Mouse (Mus musculus): ENCODE results near the gene Otulinl. TPM values are rescaled to one million over a fixed set of nuclear protein-coding genes. Genes with fewer than 3 reads are reported as not detected.
"Not testable (repeated sequence)": the region's sequence is repeated elsewhere in the genome, so short reads cannot be mapped to it uniquely, and the experiment has no call there.

Gene Otulinl
- polyA plus RNA-seq (2012; fragmentation: generic; extraction: Trizol), result 0.06 TPM

DNA sequence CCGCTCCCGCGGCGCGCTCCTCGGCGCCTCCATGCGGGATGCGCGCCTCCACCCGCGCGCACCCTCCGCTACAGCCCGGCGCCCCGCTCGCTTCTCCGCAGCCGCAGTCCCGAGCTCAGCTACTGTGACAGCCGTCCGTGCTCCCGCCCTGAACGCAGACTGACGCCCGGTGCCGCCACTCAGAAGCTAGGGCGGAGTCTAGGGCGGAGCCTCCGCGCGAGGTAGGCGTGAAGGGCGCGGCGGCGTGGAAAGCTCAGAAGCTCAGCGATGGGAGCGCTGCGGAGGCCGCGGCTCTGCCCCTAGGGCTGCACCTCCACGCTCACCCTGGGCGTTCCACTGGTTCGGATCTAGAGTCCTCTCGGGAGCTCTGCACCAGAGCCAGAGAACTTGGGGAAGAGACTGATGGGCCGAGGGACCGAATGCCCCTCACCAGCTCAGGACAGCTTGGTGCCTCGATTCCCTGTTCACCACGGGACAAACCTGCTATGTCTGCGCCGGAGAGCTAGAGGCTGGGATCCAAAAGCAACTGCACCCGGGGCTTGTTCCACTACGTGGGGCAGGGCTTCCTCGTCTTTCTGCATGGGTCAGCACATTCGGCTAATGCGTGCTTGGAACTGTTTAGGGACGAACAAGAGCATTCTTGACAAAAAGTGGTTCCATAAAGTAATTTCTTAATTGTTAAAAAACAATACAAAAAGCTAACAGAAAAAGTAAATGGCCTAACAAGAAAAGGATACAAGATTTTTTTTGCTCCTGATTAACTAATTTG lies at the start of gene Otulinl:
TSS of gene Otulinl (minus strand) at position 161 of the 769 bp plus-strand sequence.
- Histone ChIP-seq H3K79me2 (ENCODE audit: control insufficient read depth, insufficient read depth) (no peaks in the 10 kb centered on the region), H3K4me3 (peak within 1 kb of the TSS; percentile 14), H3K4me2 (ENCODE audit: low read depth) (peak within 1 kb of the TSS; percentile 99), H3K27me3 (ENCODE audit: control insufficient read depth, insufficient read depth, insufficient read length) (peaks cover 31% of the 10 kb centered on the region), H3K36me3 (ENCODE audit: control insufficient read depth, insufficient read depth) (no peaks in the 10 kb centered on the region), H3ac (ENCODE audit: control insufficient read depth, insufficient read length) (peak within 1 kb of the TSS; percentile 11)
- TF ChIP-seq MYOG (IDR thresholded peaks at IDR 0.05; ENCODE audit: control insufficient read depth in 1 of 3, insufficient read depth in 1 of 3, insufficient read length in 2 of 3, low read depth in 2 of 3), result peak in 2 of 3 experiments; percentile 13 to 33
- no peak for TF ChIP-seq POLR2AphosphoS2 (IDR thresholded peaks at IDR 0.05; ENCODE audit: insufficient read length, low read depth)
- peak; percentile 48 for TF ChIP-seq POLR2A (IDR thresholded peaks at IDR 0.05; ENCODE audit: insufficient read length, low read depth)

DNA sequence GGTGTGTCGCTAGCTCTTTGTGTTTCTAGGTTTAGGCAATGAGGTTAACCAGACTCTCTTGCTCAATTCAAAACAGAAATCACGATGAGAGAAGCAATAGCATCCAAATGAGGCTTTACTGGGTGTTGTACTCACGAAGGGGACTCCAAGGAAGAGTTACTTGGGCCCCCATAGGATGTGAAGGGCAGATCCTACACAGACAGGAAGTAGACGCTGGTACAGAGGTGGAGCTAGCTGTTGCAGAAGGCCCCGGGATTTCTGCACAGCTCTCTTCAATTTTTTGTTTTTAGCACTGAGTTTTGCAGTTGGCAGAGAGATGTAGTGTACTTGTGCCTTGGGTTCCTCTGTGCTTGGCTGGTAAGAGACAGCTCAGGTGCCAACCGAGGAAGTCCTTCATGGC lies 44.8 kb upstream of the Otulinl start:
- Histone ChIP-seq H3K4me3 (no peak overlapping the region), H3K27me3 (ENCODE audit: control insufficient read depth, insufficient read depth, insufficient read length) (no peaks in the 10 kb centered on the region), H3K4me2 (ENCODE audit: low read depth) (no peak overlapping the region), H3K79me2 (ENCODE audit: control insufficient read depth, insufficient read depth) (no peaks in the 10 kb centered on the region), H3ac (ENCODE audit: control insufficient read depth, insufficient read length) (no peak overlapping the region), H3K36me3 (ENCODE audit: control insufficient read depth, insufficient read depth) (peaks cover 4% of the 10 kb centered on the region)
- TF ChIP-seq TCF12 (IDR thresholded peaks at IDR 0.05; ENCODE audit: insufficient read depth, poor library complexity, severe bottlenecking) (no peak), POLR2AphosphoS2 (IDR thresholded peaks at IDR 0.05; ENCODE audit: insufficient read length, low read depth) (no peak), MAX (IDR thresholded peaks at IDR 0.05; ENCODE audit: low read depth) (no peak), POLR2A (IDR thresholded peaks at IDR 0.05; ENCODE audit: insufficient read length, low read depth) (no peak), REST (IDR thresholded peaks at IDR 0.05; ENCODE audit: insufficient read depth, insufficient read length) (no peak), CEBPB (IDR thresholded peaks at IDR 0.05; ENCODE audit: insufficient read depth, poor library complexity, severe bottlenecking) (no peak), USF1 (IDR thresholded peaks at IDR 0.05; ENCODE audit: low read depth) (no peak), SRF (IDR thresholded peaks at IDR 0.05; ENCODE audit: control insufficient read depth, insufficient read length, low read depth) (no peak), MYOD1 (IDR thresholded peaks at IDR 0.05; ENCODE audit: control insufficient read depth in 1 of 3, insufficient read length in 2 of 3, low read depth in 2 of 3) (no peak), MYOG (IDR thresholded peaks at IDR 0.05; ENCODE audit: control insufficient read depth in 1 of 3, insufficient read depth in 1 of 3, insufficient read length in 2 of 3, low read depth in 2 of 3) (no peak), TCF3 (IDR thresholded peaks at IDR 0.05; ENCODE audit: insufficient read length, low read depth) (no peak), E2F4 (IDR thresholded peaks at IDR 0.05; ENCODE audit: insufficient read depth) (no peak)

DNA sequence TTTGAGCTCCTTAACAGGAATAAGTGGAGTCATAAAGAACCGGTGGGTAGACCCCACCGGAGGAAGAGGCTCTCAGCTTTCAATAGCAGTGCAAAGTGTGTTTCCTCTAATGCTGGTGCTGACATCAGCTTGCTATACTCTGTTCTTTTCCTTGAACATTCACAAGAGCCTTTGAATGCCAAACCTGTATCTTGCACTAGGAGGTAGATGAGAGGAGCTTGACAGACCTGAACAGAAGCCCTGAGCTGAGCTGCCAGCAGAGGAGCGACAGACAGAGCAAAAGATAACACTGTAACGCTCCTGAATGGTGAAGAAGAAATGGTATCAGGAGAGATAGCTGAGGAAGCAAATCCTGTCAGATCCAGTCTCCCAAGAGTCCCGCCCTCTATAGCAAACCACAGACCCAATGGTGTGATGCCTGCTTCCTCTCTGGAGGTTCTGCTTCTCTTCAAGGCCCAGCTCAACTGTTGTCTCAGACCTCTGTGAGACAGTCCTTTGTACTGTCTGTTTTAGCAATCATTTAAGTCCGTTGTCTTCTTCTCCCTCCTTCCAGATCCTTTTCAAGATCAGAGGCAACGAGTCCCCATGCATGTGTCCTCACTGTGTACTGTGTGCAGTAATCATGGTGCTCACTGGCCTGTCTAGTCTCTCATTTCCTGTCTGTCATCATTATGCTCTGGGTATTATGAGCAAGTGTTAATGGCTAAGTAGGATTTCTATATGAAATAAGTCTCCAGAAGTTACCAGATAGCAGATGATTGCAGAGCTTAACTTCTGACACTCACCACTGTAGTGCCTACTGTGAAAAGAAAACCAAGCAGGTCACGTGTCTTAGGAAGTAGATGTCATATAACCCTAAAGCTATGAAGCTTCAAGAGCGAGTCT lies 43.7 kb upstream of the Otulinl start:
- H3K4me3 ChIP-seq, result no peak overlapping the region
- H3K36me3 ChIP-seq (ENCODE audit: control insufficient read depth, insufficient read depth), result peaks cover 4% of the 10 kb centered on the region
- H3ac ChIP-seq (ENCODE audit: control insufficient read depth, insufficient read length), result no peak overlapping the region
- H3K79me2 ChIP-seq (ENCODE audit: control insufficient read depth, insufficient read depth), result no peaks in the 10 kb centered on the region
- no peak overlapping the region for H3K4me2 ChIP-seq (ENCODE audit: low read depth)
- no peaks in the 10 kb centered on the region for H3K27me3 ChIP-seq (ENCODE audit: control insufficient read depth, insufficient read depth, insufficient read length)
- TF ChIP-seq REST (IDR thresholded peaks at IDR 0.05; ENCODE audit: insufficient read depth, insufficient read length), result no peak

DNA sequence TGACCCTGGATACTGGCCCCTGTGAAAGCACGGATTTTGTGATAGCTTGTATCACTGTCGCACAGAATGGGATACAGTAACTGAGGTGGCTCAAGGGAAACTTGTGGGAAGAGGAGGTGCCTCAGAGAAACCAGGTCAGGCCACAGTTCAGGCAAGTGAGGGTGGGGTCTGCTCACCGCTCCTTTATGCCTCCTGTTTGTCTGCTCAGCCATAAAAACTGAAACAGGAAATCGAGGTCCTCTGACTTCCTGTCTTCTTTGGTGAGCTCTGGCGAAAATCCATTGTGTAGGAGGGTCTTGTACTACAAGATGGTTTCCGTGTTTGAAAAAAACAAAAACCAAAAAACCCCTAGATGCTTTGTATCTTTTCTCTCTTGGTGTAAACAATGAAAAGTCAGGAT lies 42.9 kb upstream of the Otulinl start:
- Histone ChIP-seq H3K4me3 (no peak overlapping the region), H3K79me2 (ENCODE audit: control insufficient read depth, insufficient read depth) (no peaks in the 10 kb centered on the region), H3ac (ENCODE audit: control insufficient read depth, insufficient read length) (no peak overlapping the region), H3K27me3 (ENCODE audit: control insufficient read depth, insufficient read depth, insufficient read length) (peaks cover 4% of the 10 kb centered on the region), H3K36me3 (ENCODE audit: control insufficient read depth, insufficient read depth) (peaks cover 3% of the 10 kb centered on the region), H3K4me2 (ENCODE audit: low read depth) (no peak overlapping the region)
- TF ChIP-seq CEBPB (IDR thresholded peaks at IDR 0.05; ENCODE audit: insufficient read depth, poor library complexity, severe bottlenecking), result no peak
- TF ChIP-seq MAX (IDR thresholded peaks at IDR 0.05; ENCODE audit: low read depth), result no peak
- TF ChIP-seq MYOG (IDR thresholded peaks at IDR 0.05; ENCODE audit: control insufficient read depth in 1 of 3, insufficient read depth in 1 of 3, insufficient read length in 2 of 3, low read depth in 2 of 3), result no peak
- TF ChIP-seq TCF3 (IDR thresholded peaks at IDR 0.05; ENCODE audit: insufficient read length, low read depth), result no peak
- TF ChIP-seq TCF12 (IDR thresholded peaks at IDR 0.05; ENCODE audit: insufficient read depth, poor library complexity, severe bottlenecking), result no peak
- no peak for TF ChIP-seq POLR2A (IDR thresholded peaks at IDR 0.05; ENCODE audit: insufficient read length, low read depth)
- TF ChIP-seq POLR2AphosphoS2 (IDR thresholded peaks at IDR 0.05; ENCODE audit: insufficient read length, low read depth), result no peak
- TF ChIP-seq SRF (IDR thresholded peaks at IDR 0.05; ENCODE audit: control insufficient read depth, insufficient read length, low read depth), result no peak
- TF ChIP-seq MYOD1 (IDR thresholded peaks at IDR 0.05; ENCODE audit: control insufficient read depth in 1 of 3, insufficient read length in 2 of 3, low read depth in 2 of 3), result no peak
- TF ChIP-seq USF1 (IDR thresholded peaks at IDR 0.05; ENCODE audit: low read depth), result no peak
- no peak for TF ChIP-seq REST (IDR thresholded peaks at IDR 0.05; ENCODE audit: insufficient read depth, insufficient read length)
- TF ChIP-seq E2F4 (IDR thresholded peaks at IDR 0.05; ENCODE audit: insufficient read depth), result no peak

- no peaks in the 10 kb centered on the region for H3K36me3 ChIP-seq (ENCODE audit: control insufficient read depth, insufficient read depth)
- no peak overlapping the region for H3K4me2 ChIP-seq (ENCODE audit: low read depth)
- no peak overlapping the region for H3ac ChIP-seq (ENCODE audit: control insufficient read depth, insufficient read length)
- H3K4me3 ChIP-seq, result no peak overlapping the region
- TF ChIP-seq POLR2AphosphoS2 (IDR thresholded peaks at IDR 0.05; ENCODE audit: insufficient read length, low read depth), result no peak
- peaks cover 9% of the 10 kb centered on the region for H3K27me3 ChIP-seq (ENCODE audit: control insufficient read depth, insufficient read depth, insufficient read length)
- no peaks in the 10 kb centered on the region for H3K79me2 ChIP-seq (ENCODE audit: control insufficient read depth, insufficient read depth)
Observed at GRCm38 (mm10) chr15:27723746-27724145, 42.4 kb upstream of the Otulinl start.

DNA sequence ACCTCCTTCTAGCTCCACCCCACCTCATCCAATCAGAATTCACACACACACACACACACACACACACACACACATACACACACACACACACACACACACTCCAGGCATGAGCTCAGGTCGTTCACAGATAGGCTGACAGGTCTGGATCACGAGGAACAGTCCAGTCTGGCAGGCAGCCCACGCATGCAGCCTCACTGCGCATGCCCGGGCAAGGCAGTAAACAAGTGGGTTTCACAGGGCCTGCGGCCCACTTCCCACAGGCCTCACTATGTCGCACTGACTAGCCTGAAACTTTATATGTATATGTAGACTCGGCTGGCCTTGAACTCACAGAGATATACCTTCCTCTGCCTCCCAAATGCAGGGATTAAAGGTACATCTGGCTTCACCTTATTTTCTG lies 38.9 kb upstream of the Otulinl start:
- H3ac ChIP-seq (ENCODE audit: control insufficient read depth, insufficient read length); H3K4me2 ChIP-seq (ENCODE audit: low read depth); H3K36me3 ChIP-seq (ENCODE audit: control insufficient read depth, insufficient read depth); H3K4me3 ChIP-seq; H3K79me2 ChIP-seq (ENCODE audit: control insufficient read depth, insufficient read depth): not testable (repeated sequence)
- peaks cover 32% of the 10 kb centered on the region for H3K27me3 ChIP-seq (ENCODE audit: control insufficient read depth, insufficient read depth, insufficient read length)
